Mouse (Mus musculus): ENCODE results near the gene Taf6. TPM values are rescaled to one million over a fixed set of nuclear protein-coding genes. Genes with fewer than 3 reads are reported as not detected.
A peak's percentile ranks its signal among the peaks of the same experiment; 100 is the strongest.

Gene Taf6
- polyA plus RNA-seq, 2 experiments = 32.8 to 33.2 TPM

- H3K36me3 ChIP-seq (replicated peaks; ENCODE audit: control insufficient read depth, insufficient read depth, low read depth) = peaks cover 29% of the 10 kb centered on the region
- no peak overlapping the region for H3K9ac ChIP-seq (replicated peaks)
- H3K27ac ChIP-seq = no peak overlapping the region
- no peaks in the 10 kb centered on the region for H3K9me3 ChIP-seq (ENCODE audit: control insufficient read depth, low read length)
- ATAC-seq (ENCODE audit: insufficient read depth) (no peak), DNase-seq (ENCODE audit: low read depth in 3 of 3, low spot score in 3 of 3) (no peak)
- H3K27me3 ChIP-seq (ENCODE audit: control insufficient read depth, insufficient read depth, low read length) = no peaks in the 10 kb centered on the region
- TF ChIP-seq EP300 (IDR thresholded peaks at IDR 0.05; ENCODE audit: low read depth) (no peak), CTCF (IDR thresholded peaks at IDR 0.05; ENCODE audit: low read depth) (no peak)
- H3K4me3 ChIP-seq (ENCODE audit: insufficient read depth in 1 of 2, low read depth in 2 of 2, low read length in 2 of 2) = no peak overlapping the region
- H3K4me1 ChIP-seq (replicated peaks; ENCODE audit: control insufficient read depth in 2 of 2, insufficient read depth in 2 of 2, low read length in 1 of 2) = peaks cover 9% of the 10 kb centered on the region in 2 experiments
- WGBS (ENCODE audit: insufficient replicate concordance) = 85% methylated on average over 5 of the region's 5 CpGs
- no peak overlapping the region for H3K4me2 ChIP-seq (ENCODE audit: low read depth)
Observed at GRCm38 (mm10) chr5:138132425-138133064, 54.7 kb downstream of the Taf6 start.

MicroRNAs encoded within 50 kb of the gene (microRNA counts, 519-probe panel; counts per million panel counts)
- microRNA mmu-miR-106b = 7,997 counts per million, percentile 81 among the panel's probes with 10 or more counts
- microRNA mmu-miR-25 = 8,710 counts per million, percentile 91 among the panel's probes with 10 or more counts
- 8,038 counts per million, percentile 83 among the panel's probes with 10 or more counts for microRNA mmu-miR-93

Small RNAs within 50 kb of the gene (microRNA-seq; reads per million reads assigned to microRNA genes)
- 13,688 reads per million, percentile 94 among the genes with 10 or more reads in this experiment for gene Mir106b
- gene Mir25 = 2,342 reads per million, percentile 81 among the genes with 10 or more reads in this experiment
- gene Mir93 = 18,123 reads per million, percentile 95 among the genes with 10 or more reads in this experiment

Other genes with a start within 250 kb of the Taf6 start
- gene Gjc3, start 224.4 kb downstream of the Taf6 start, polyA plus RNA-seq (2012; rRNA removed) = 0.01 TPM in 1 of 2 replicates, not detected in the other
- gene Gjc3, start 224.4 kb downstream of the Taf6 start, polyA plus RNA-seq (2014; fragmentation: Nextera tagmentation; extraction: Ambion mirVana) = not detected in 2 replicates
- 2.7 TPM in 2 replicates for gene Azgp1, start 205.9 kb downstream of the Taf6 start, polyA plus RNA-seq (2012; rRNA removed)
- 3.3 and 4.7 TPM in 2 replicates for gene Azgp1, start 205.9 kb downstream of the Taf6 start, polyA plus RNA-seq (2014; fragmentation: Nextera tagmentation; extraction: Ambion mirVana)
- not detected in 2 replicates for gene Smok3a, start 166.2 kb downstream of the Taf6 start, polyA plus RNA-seq (2012; rRNA removed)
- not detected in 2 replicates for gene Smok3a, start 166.2 kb downstream of the Taf6 start, polyA plus RNA-seq (2014; fragmentation: Nextera tagmentation; extraction: Ambion mirVana)
- not detected in 2 replicates for gene Smok3b, start 166.0 kb downstream of the Taf6 start, polyA plus RNA-seq (2012; rRNA removed)
- gene Smok3b, start 166.0 kb downstream of the Taf6 start, polyA plus RNA-seq (2014; fragmentation: Nextera tagmentation; extraction: Ambion mirVana) = not detected in 2 replicates
- not detected in 2 replicates for gene Smok3c, start 134.3 kb downstream of the Taf6 start, polyA plus RNA-seq (2012; rRNA removed)
- not detected in 2 replicates for gene Smok3c, start 134.3 kb downstream of the Taf6 start, polyA plus RNA-seq (2014; fragmentation: Nextera tagmentation; extraction: Ambion mirVana)
- 1.5 and 2.2 TPM in 2 replicates for gene Zkscan1, start 102.4 kb downstream of the Taf6 start, polyA plus RNA-seq (2012; rRNA removed)
- gene Zkscan1, start 102.4 kb downstream of the Taf6 start, polyA plus RNA-seq (2014; fragmentation: Nextera tagmentation; extraction: Ambion mirVana) = 4.7 and 4.9 TPM in 2 replicates
- 5.3 and 7.7 TPM in 2 replicates for gene Zscan21, start 70.5 kb downstream of the Taf6 start, polyA plus RNA-seq (2012; rRNA removed)
- gene Zscan21, start 70.5 kb downstream of the Taf6 start, polyA plus RNA-seq (2014; fragmentation: Nextera tagmentation; extraction: Ambion mirVana) = 13.3 and 13.9 TPM in 2 replicates
- gene Zfp113, start 31.7 kb downstream of the Taf6 start, polyA plus RNA-seq (2012; rRNA removed) = 0.81 and 1.4 TPM in 2 replicates
- gene Zfp113, start 31.7 kb downstream of the Taf6 start, polyA plus RNA-seq (2014; fragmentation: Nextera tagmentation; extraction: Ambion mirVana) = 2.6 and 2.7 TPM in 2 replicates
- gene Cops6, start 26.4 kb downstream of the Taf6 start, polyA plus RNA-seq (2012; rRNA removed) = 57.7 and 62.4 TPM in 2 replicates
- 123 and 128 TPM in 2 replicates for gene Cops6, start 26.4 kb downstream of the Taf6 start, polyA plus RNA-seq (2014; fragmentation: Nextera tagmentation; extraction: Ambion mirVana)
- 10.3 and 10.8 TPM in 2 replicates for gene Ap4m1, start 15.4 kb downstream of the Taf6 start, polyA plus RNA-seq (2012; rRNA removed)
- gene Ap4m1, start 15.4 kb downstream of the Taf6 start, polyA plus RNA-seq (2014; fragmentation: Nextera tagmentation; extraction: Ambion mirVana) = 3.9 and 4.6 TPM in 2 replicates
- 96.1 and 116 TPM in 2 replicates for gene Mcm7, start 15.0 kb downstream of the Taf6 start, polyA plus RNA-seq (2012; rRNA removed)
- 182 and 200 TPM in 2 replicates for gene Mcm7, start 15.0 kb downstream of the Taf6 start, polyA plus RNA-seq (2014; fragmentation: Nextera tagmentation; extraction: Ambion mirVana)
- gene Cnpy4, start within 50 bp of the Taf6 start, polyA plus RNA-seq (2012; rRNA removed) = 6.3 and 9.5 TPM in 2 replicates
- 12.6 and 12.8 TPM in 2 replicates for gene Cnpy4, start within 50 bp of the Taf6 start, polyA plus RNA-seq (2014; fragmentation: Nextera tagmentation; extraction: Ambion mirVana)
- 1.8 and 2.2 TPM in 2 replicates for gene Mblac1, start 6.9 kb upstream of the Taf6 start, polyA plus RNA-seq (2012; rRNA removed)
- gene Mblac1, start 6.9 kb upstream of the Taf6 start, polyA plus RNA-seq (2014; fragmentation: Nextera tagmentation; extraction: Ambion mirVana) = 2.2 and 2.9 TPM in 2 replicates
- gene Nxpe5, start 38.4 kb upstream of the Taf6 start, polyA plus RNA-seq (2012; rRNA removed) = 0.09 and 0.10 TPM in 2 replicates
- 0.09 and 0.23 TPM in 2 replicates for gene Nxpe5, start 38.4 kb upstream of the Taf6 start, polyA plus RNA-seq (2014; fragmentation: Nextera tagmentation; extraction: Ambion mirVana)
- 26.2 and 36.3 TPM in 2 replicates for gene Lamtor4, start 68.0 kb upstream of the Taf6 start, polyA plus RNA-seq (2012; rRNA removed)
- 35.5 and 35.6 TPM in 2 replicates for gene Lamtor4, start 68.0 kb upstream of the Taf6 start, polyA plus RNA-seq (2014; fragmentation: Nextera tagmentation; extraction: Ambion mirVana)
- gene BC037034, start 76.6 kb upstream of the Taf6 start, polyA plus RNA-seq (2012; rRNA removed) = 22.4 and 27.6 TPM in 2 replicates
- 1.9 and 2.5 TPM in 2 replicates for gene BC037034, start 76.6 kb upstream of the Taf6 start, polyA plus RNA-seq (2014; fragmentation: Nextera tagmentation; extraction: Ambion mirVana)
- gene Gal3st4, start 85.4 kb upstream of the Taf6 start, polyA plus RNA-seq (2012; rRNA removed) = 0.01 TPM in 1 of 2 replicates, not detected in the other
- gene Gal3st4, start 85.4 kb upstream of the Taf6 start, polyA plus RNA-seq (2014; fragmentation: Nextera tagmentation; extraction: Ambion mirVana) = 0.14 and 0.18 TPM in 2 replicates
- gene Gm43720, start 92.5 kb upstream of the Taf6 start, polyA plus RNA-seq (2012; rRNA removed) = not detected in 2 replicates
- 0.01 and 0.04 TPM in 2 replicates for gene Gm43720, start 92.5 kb upstream of the Taf6 start, polyA plus RNA-seq (2014; fragmentation: Nextera tagmentation; extraction: Ambion mirVana)
- gene Gpc2, start 92.6 kb upstream of the Taf6 start, polyA plus RNA-seq (2012; rRNA removed) = 1.7 and 2.5 TPM in 2 replicates
- not detected in 2 replicates for gene Gpc2, start 92.6 kb upstream of the Taf6 start, polyA plus RNA-seq (2014; fragmentation: Nextera tagmentation; extraction: Ambion mirVana)
- 2.7 and 3.1 TPM in 2 replicates for gene Stag3, start 92.8 kb upstream of the Taf6 start, polyA plus RNA-seq (2012; rRNA removed)
- 1.8 and 1.9 TPM in 2 replicates for gene Stag3, start 92.8 kb upstream of the Taf6 start, polyA plus RNA-seq (2014; fragmentation: Nextera tagmentation; extraction: Ambion mirVana)
- 0.33 and 0.49 TPM in 2 replicates for gene Pvrig, start 154.5 kb upstream of the Taf6 start, polyA plus RNA-seq (2012; rRNA removed)
- 0.34 and 0.36 TPM in 2 replicates for gene Pvrig, start 154.5 kb upstream of the Taf6 start, polyA plus RNA-seq (2014; fragmentation: Nextera tagmentation; extraction: Ambion mirVana)

Measured in liver, embryonic 14.5 days (tissue).